Mouse (Mus musculus): ENCODE data around the gene Psen1.

- TF ChIP-seq CTCF (IDR thresholded peaks at IDR 0.05; ENCODE audit: low read depth) (no peak), EP300 (IDR thresholded peaks at IDR 0.05; ENCODE audit: low read depth) (no peak)
Observed at GRCm38 (mm10) chr12:83706951-83707350, 19.0 kb downstream of the Psen1 start.

All from heart, postnatal 0 days (tissue).